9 mouse cellular contexts compared by ENCODE assay signal in the genomic region with DNA sequence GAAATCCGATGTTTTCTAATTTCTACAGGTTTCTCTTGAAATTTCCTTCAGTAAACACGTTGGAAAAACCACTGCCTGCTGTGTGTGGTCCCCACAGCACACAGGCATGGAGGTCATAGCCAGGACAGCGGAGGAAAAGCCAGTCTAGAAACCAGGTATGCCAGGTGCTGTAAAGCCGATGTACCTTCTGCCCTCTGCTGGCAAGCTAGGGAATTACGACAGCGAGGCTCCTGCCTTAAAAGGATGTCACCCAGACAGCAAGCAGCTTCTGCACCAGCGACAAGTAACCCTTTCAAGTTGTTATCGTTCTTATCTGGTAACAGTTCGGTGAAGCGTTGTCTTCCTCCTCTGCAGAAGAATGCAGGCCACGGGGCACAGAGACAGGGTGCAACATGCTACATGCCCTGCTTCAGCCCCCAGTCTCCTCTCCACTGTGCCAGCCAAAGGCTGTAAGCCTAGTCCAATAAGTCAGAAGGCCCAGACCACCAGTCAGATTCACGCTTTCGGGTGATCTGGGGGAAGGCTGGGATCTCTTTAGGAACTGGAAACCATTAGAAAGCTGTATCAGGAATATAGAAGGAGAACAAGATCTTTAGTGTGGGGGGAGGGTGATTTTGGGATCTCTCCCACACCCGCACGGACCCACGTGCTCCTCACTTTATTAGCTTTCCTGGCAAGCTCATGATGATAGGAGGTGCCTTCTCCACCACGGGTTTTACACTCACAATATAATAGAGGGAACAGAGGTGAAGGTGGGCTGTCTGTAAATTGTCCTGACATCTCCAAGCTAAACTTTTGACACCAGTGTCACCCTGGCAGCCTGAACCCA.
A peak's percentile ranks its signal among the peaks of the same experiment; 100 is the strongest.
DNase-seq lines count a peak whose midpoint lies in the region; ATAC-seq lines count a peak whose summit lies in the region.
"Had no signal": no experiment of that assay in that cellular context is flagged by ENCODE, and none has a peak within 500 bp of the region (broad histone marks: within the 10 kb centered on the region; RNA-seq: fewer than 3 reads in every experiment).

No protein-coding gene starts in this region.

- no peak overlapping the region for H3K27ac ChIP-seq in midbrain, embryonic 10.5 days (replicated peaks)
- no peak overlapping the region for H3K27ac ChIP-seq in midbrain, embryonic 15.5 days
- H3K27ac ChIP-seq in kidney, embryonic 14.5 days (ENCODE audit: low read depth, low read length), result no peak overlapping the region
- peak overlapping the region; percentile 66 for H3K27ac ChIP-seq in limb, embryonic 12.5 days
- H3K27ac ChIP-seq in neural tube, embryonic 14.5 days (ENCODE audit: low read depth, low read length), result no peak overlapping the region
- H3K27ac ChIP-seq: embryonic facial prominence, embryonic 15.5 days had no signal

- peak; percentile 71 for DNase-seq in midbrain, embryonic 10.5 days (ENCODE audit: low spot score)
- DNase-seq in cerebellum, adult 9-11 months, result peak; percentile 16
- DNase-seq in gastrocnemius, postnatal 10 days, result peak; percentile 77
- peak; percentile 70 for DNase-seq in testis, postnatal 14 days (ENCODE audit: low spot score)

- no peaks in the 10 kb centered on the region for H3K36me3 ChIP-seq in midbrain, embryonic 10.5 days
- no peaks in the 10 kb centered on the region for H3K36me3 ChIP-seq in midbrain, embryonic 15.5 days (replicated peaks)
- H3K36me3 ChIP-seq in kidney, embryonic 14.5 days (ENCODE audit: control insufficient read depth, insufficient read depth, low read length), result no peaks in the 10 kb centered on the region
- no peaks in the 10 kb centered on the region for H3K36me3 ChIP-seq in limb, embryonic 12.5 days
- no peaks in the 10 kb centered on the region for H3K36me3 ChIP-seq in neural tube, embryonic 14.5 days (ENCODE audit: control insufficient read depth, insufficient read depth, low read length)
- H3K36me3 ChIP-seq: embryonic facial prominence, embryonic 15.5 days had no signal

- no peak overlapping the region for H3K4me3 ChIP-seq in midbrain, embryonic 10.5 days
- H3K4me3 ChIP-seq in midbrain, embryonic 15.5 days, result no peak overlapping the region
- no peak overlapping the region for H3K4me3 ChIP-seq in kidney, embryonic 14.5 days (ENCODE audit: low read length)
- no peak overlapping the region for H3K4me3 ChIP-seq in limb, embryonic 12.5 days (replicated peaks)
- no peak overlapping the region for H3K4me3 ChIP-seq in neural tube, embryonic 14.5 days (ENCODE audit: low read depth, low read length)
- H3K4me3 ChIP-seq: embryonic facial prominence, embryonic 15.5 days had no signal

- H3K4me2 ChIP-seq in midbrain, embryonic 15.5 days, result no peak overlapping the region
- no peak overlapping the region; the same call in 1 of the 2 replicates for H3K4me2 ChIP-seq in kidney, embryonic 14.5 days (replicated peaks; ENCODE audit: low read depth, low read length)
- peak overlapping the region; percentile 22; the same call in 1 of the 2 replicates for H3K4me2 ChIP-seq in limb, embryonic 12.5 days
- no peak overlapping the region for H3K4me2 ChIP-seq in neural tube, embryonic 14.5 days (ENCODE audit: low read depth, low read length)
- H3K4me2 ChIP-seq: embryonic facial prominence, embryonic 15.5 days had no signal

- 48% methylated on average over 17 of the region's 17 CpGs for WGBS in midbrain, embryonic 10.5 days
- WGBS in midbrain, embryonic 15.5 days, result 42% methylated on average over 17 of the region's 17 CpGs
- WGBS in kidney, embryonic 14.5 days, result 11% methylated on average over 17 of the region's 17 CpGs
- WGBS in limb, embryonic 12.5 days, result 11% methylated on average over 17 of the region's 17 CpGs
- 26% methylated on average over 17 of the region's 17 CpGs for WGBS in neural tube, embryonic 14.5 days

- no peaks in the 10 kb centered on the region for H3K27me3 ChIP-seq in midbrain, embryonic 10.5 days (ENCODE audit: low read depth, poor library complexity, severe bottlenecking)
- 0 out of 2 replicates have a peak, but pooled peaks cover 2% of the 10 kb centered on the region for H3K27me3 ChIP-seq in midbrain, embryonic 15.5 days (replicated peaks)
- H3K27me3 ChIP-seq in kidney, embryonic 14.5 days (ENCODE audit: control insufficient read depth, insufficient read depth, low read length), result peaks cover 9% of the 10 kb centered on the region; the same call in 1 of the 2 replicates
- H3K27me3 ChIP-seq in limb, embryonic 12.5 days, result peaks cover 70% of the 10 kb centered on the region
- H3K27me3 ChIP-seq in neural tube, embryonic 14.5 days (ENCODE audit: control insufficient read depth, insufficient read depth, low read length), result no peaks in the 10 kb centered on the region
- H3K27me3 ChIP-seq: embryonic facial prominence, embryonic 15.5 days had no signal

- no peaks in the 10 kb centered on the region for H3K9me3 ChIP-seq in midbrain, embryonic 10.5 days (replicated peaks)
- H3K9me3 ChIP-seq in midbrain, embryonic 15.5 days, result no peaks in the 10 kb centered on the region
- H3K9me3 ChIP-seq in kidney, embryonic 14.5 days (ENCODE audit: control insufficient read depth, low read length), result no peaks in the 10 kb centered on the region
- H3K9me3 ChIP-seq in limb, embryonic 12.5 days, result no peaks in the 10 kb centered on the region
- no peaks in the 10 kb centered on the region for H3K9me3 ChIP-seq in neural tube, embryonic 14.5 days (ENCODE audit: control insufficient read depth, low read length)
- H3K9me3 ChIP-seq: embryonic facial prominence, embryonic 15.5 days had no signal

- peaks cover 4% of the 10 kb centered on the region for H3K4me1 ChIP-seq in midbrain, embryonic 10.5 days
- no peaks in the 10 kb centered on the region for H3K4me1 ChIP-seq in midbrain, embryonic 15.5 days
- peaks cover 8% of the 10 kb centered on the region for H3K4me1 ChIP-seq in kidney, embryonic 14.5 days (ENCODE audit: control insufficient read depth, insufficient read depth, low read length)
- H3K4me1 ChIP-seq in limb, embryonic 12.5 days (replicated peaks), result peaks cover 23% of the 10 kb centered on the region
- H3K4me1 ChIP-seq in neural tube, embryonic 14.5 days (ENCODE audit: control insufficient read depth, insufficient read depth, low read length), result no peaks in the 10 kb centered on the region

- ATAC-seq in midbrain, embryonic 15.5 days (replicated peaks), result no peak
- 0 out of 2 replicates have a peak, but pooled peaks have one; percentile 57 for ATAC-seq in kidney, embryonic 14.5 days (ENCODE audit: low FRiP score, low TSS enrichment)
- no peak; the same call in 1 of the 2 replicates for ATAC-seq in limb, embryonic 12.5 days (ENCODE audit: insufficient number of reproducible peaks, insufficient read depth, low FRiP score, low TSS enrichment, low read depth)
- peak; percentile 46; the same call in 1 of the 2 replicates for ATAC-seq in neural tube, embryonic 14.5 days (ENCODE audit: low read depth)

- H3K9ac ChIP-seq in midbrain, embryonic 15.5 days, result no peak overlapping the region
- H3K9ac ChIP-seq in kidney, embryonic 14.5 days (ENCODE audit: low read depth, low read length), result no peak overlapping the region
- no peak overlapping the region for H3K9ac ChIP-seq in limb, embryonic 12.5 days (replicated peaks)
- no peak overlapping the region for H3K9ac ChIP-seq in neural tube, embryonic 14.5 days (replicated peaks; ENCODE audit: low read depth, low read length)
- H3K9ac ChIP-seq: embryonic facial prominence, embryonic 15.5 days had no signal

Comparison
In these comparisons a context has a peak if more than half of its experiments do, and no peak if none do; other contexts are left out.
1. DNase-seq: peak in every context shown above with its lines; median percentile 77 in gastrocnemius, postnatal 10 days; 71 in midbrain, embryonic 10.5 days; 70 in testis, postnatal 14 days; 16 in cerebellum, adult 9-11 months.
2. ATAC-seq: peak in kidney, embryonic 14.5 days (single experiment) and neural tube, embryonic 14.5 days (single experiment); none in midbrain, embryonic 15.5 days (single experiment) and limb, embryonic 12.5 days (single experiment).